Mouse (Mus musculus) effector memory CD4-positive, alpha-beta T cell, adult 5 months (primary cell): ENCODE results near the gene Swt1. TPM values are rescaled to one million over a fixed set of nuclear protein-coding genes. Genes with fewer than 3 reads are reported as not detected.

Source experiments
- polyA plus RNA-seq: library from polyadenylated mRNA; unstranded; fragments of 100-300 nt; shearing (Covaris generic); gene quantifications from one replicate; pipeline ENCODE4 v1.2.1, GENCODE M21; 2017

Swt1 gene
- 39.3 TPM for polyA plus RNA-seq

GRCm38 (mm10) chr1:151428263-151429221 is at the start of gene Swt1, which contains the start of gene Trmt1l:
Swt1 (minus strand) TSS chr1:151428455.
Trmt1l (plus strand) TSS chr1:151428542.

GRCm38 (mm10) chr1:151344283-151345108 is 83.8 kb downstream of the Swt1 start, which contains the start of gene Ivns1abp:
Ivns1abp (plus strand) TSS chr1:151344477.

Other genes starting within 250 kb of the Swt1 start
- gene Gm47985, start 245.9 kb downstream of the Swt1 start, polyA plus RNA-seq = not detected
- not detected for gene Gm8947, start 236.1 kb downstream of the Swt1 start, polyA plus RNA-seq
- gene Gm47995, start 230.0 kb downstream of the Swt1 start, polyA plus RNA-seq = not detected
- not detected for gene 3110040M04Rik, start 224.3 kb downstream of the Swt1 start, polyA plus RNA-seq
- gene Gm47996, start 218.3 kb downstream of the Swt1 start, polyA plus RNA-seq = not detected
- gene Ivns1abp, start 84.0 kb downstream of the Swt1 start, polyA plus RNA-seq = 342 TPM
- 52.2 TPM for gene Trmt1l, start 87 bp upstream of the Swt1 start, polyA plus RNA-seq
- 134 TPM for gene Rnf2, start 72.5 kb upstream of the Swt1 start, polyA plus RNA-seq
- 34.8 TPM for gene Fam129a, start 142.7 kb upstream of the Swt1 start, polyA plus RNA-seq